Mouse (Mus musculus) lung, postnatal 10 days (tissue): Measurements from ENCODE around the gene Rras.

Experiments used
- DNase-seq: peaks from one replicate; pipeline ENCODE4 v3.0.0; 2021

The Rras gene

DNA sequence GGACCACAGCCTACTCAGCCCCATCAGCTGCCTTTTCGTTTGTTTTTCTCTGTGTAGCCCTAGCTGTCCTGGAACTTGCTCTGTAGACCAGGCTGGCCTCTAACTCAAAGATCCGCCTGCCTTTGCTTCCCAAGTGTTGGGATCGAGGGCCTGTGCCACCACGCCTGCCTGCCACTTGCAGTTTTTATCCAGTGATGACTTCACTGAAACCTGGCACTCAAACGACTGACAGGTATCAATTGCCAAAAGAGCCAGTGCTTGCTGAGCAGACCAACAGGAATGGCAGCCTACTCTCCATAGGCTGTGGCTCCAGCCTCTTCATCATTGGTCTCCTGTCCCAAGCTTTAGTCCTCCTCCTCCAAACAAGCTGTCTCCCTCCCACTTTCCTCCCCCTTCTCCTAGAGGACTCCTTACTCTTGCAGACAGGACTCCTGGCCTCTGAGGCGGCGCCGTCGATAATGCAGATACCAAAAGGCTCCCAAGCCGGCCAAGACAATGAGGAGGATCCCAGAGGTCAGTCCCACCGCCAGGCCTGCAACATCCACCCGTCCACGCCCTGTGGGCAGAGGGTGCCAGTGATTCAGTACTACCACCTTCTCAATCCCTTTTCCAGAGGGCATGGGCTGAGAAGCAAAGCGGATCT, 38.7 kb downstream of the Rras start:
- no peak for DNase-seq

DNA sequence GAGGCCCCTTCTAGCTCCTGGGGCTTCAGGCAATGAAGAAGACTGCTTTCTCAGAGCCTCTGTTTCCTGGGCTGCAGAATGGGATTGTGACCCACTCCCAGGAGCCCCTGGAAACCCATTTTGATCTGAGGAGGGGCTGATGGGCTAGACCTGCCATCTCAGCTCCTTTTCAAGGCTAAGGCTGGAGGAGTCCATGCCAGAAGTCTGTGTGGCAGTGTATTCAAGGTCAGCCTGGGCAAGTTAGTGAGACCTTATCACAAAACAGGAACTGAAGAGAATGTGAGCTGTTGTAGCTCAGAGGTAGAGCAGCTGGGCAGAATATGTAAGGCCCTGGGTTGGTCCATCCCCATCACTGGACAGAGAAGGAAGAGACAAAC, 39.2 kb downstream of the Rras start:
- DNase-seq, result no peak

- no peak for DNase-seq
Observed at GRCm38 (mm10) chr7:45058607-45059571, 41.1 kb downstream of the Rras start.

DNA sequence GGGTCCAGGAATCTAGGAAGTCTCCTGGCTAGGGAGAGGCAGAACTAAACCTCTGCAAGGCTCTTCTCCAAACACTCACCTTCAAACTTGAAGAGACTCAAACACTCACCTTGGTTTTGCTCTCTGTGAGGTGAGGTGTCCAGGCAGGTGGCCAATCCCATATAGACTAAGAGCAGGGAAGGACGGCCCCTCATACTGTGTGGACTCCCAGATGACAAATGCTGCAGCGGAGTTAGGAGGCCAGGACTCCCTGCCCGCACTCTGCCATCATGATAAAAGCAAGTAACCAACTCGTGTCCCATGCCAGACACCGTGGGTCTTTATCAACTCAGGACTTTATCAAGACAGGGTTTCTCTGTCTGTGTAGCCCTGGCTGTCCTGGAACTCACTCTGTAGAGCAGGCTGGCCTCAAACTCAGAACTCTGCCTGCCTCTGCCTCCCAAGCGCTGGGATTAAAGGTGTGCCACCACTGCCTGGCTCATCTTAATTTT, 42.9 kb downstream of the Rras start:
- DNase-seq, result no peak

DNA sequence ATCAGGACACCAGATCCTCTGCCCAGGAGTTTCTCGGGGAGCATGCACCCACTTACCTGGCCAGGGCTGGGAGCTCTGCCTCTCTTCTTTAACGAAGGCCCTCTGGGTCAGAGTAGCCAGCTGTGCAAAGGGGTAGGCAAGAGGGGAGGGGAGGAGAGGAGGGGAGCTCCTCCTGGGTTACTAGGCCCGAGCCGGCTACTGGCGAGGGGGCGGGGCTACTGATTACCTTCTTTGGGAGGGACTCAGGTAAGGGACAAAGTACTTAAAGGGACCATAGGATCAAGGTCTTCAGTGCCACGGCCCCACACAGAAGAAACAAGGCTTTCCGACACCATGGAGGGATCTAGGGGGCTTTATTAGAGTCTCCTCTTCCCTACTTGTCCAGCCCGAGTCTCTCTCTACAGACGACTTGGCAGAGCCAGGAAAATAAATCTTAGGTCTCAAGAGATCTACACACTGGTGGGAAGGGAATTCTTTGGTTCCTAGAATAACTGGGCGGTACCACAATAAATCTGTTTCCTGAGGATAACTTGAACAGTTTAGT, 43.8 kb downstream of the Rras start:
- DNase-seq, result peak; percentile 75

DNA sequence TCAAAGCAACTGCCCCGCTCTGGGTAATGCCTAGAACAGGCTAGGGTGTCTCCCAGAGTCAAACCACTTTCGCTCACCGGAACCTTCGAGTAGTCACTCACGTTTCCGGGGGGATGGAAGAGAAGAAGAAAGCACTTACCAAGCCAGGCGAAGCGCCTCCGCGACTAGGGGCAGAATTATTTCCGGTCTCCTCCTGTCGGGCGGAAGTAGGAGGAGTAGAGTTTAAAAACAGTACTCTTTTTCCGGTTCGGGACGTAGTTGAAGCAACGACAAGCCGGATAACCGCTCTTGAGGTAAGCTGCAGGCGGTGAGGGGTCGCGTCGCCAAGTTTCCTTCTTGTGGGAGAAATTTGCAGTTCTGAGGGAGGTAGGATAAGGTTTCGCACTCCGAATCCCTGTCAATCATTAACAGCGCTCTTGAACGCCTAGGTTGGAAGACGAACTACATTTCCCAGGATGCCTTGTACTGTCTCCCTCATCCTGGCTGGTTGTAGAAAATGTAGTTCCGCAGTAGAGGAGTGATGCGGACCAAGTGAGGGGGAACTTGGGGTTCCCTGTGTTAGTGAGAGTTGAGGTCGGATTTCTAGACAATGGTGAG, 44.6 kb downstream of the Rras start, which contains the start of the genes Nosip and Prrg2:
Gene Nosip (plus strand): TSS at position 191 of the 597 bp plus-strand sequence.
Gene Prrg2 (minus strand): TSS at position 439 of the 597 bp plus-strand sequence.
- peak; percentile 98 for DNase-seq

- no peak for DNase-seq
Observed at GRCm38 (mm10) chr7:45067190-45067999, 49.6 kb downstream of the Rras start.

DNA sequence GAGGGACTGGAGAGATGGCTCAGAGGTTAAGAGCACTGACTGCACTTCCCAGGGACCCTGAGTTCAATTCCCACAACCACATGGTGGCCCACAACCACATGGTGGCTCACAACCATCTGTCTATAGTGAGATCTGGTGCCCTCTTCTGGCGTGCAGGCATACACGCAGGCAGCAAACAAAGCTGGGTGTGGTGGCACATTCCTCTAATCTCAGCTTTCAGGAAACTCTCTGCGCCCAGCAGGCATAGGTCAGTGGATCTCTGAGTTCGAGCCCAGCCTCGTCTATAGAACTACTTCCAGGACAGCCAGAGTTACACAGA, 50.2 kb downstream of the Rras start:
- DNase-seq, result peak; percentile 74

DNA sequence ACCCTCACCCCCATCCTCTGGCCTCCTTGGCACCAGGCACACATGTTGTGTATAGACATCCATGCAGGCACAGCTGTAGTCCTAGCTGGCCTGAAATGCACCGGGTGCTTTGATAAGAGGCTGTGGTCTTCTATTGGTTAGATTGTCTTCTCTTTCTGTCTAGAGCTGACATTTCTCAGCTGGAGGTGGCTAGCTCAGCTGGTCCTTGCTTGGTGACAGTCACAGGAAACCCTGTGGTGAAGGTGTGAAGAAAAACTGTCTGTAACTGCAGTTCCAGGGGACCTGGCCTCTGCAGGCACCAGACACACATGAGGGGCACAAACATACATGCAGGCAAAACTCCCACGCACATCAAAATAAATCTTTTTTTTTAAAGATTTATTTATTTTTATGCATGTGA, 51.9 kb downstream of the Rras start:
- no peak for DNase-seq
